Mouse (Mus musculus): Measurements from ENCODE around the gene Gm20388. TPM values are rescaled to one million over a fixed set of nuclear protein-coding genes. Genes with fewer than 3 reads are reported as not detected.

Gene Gm20388
- polyA plus RNA-seq, 1 experiment from 2014 or later = not detected

DNA sequence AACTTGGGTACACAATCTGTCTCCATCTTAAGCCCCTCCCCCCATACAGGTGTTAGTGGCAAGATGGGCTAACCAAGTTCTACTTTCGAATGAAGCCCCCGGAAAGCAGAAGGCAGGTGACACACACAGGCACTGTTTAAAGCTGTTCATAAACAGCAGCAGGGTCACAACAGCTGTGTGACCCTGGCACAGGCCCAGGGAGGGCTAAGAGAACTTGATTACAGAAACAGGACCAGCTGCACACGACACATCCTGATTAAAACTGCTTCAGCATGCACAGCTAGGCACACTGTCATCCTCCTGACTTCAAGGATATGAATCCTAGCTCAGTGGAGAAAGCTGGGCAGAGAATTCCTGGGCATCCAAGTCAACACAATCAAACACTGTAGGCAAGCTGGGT, 1551.5 kb downstream of the Gm20388 start:
- Histone ChIP-seq H3K4me2 (no peak overlapping the region), H3K9me3 (replicated peaks) (0 out of 2 replicates have a peak, but pooled peaks cover 5% of the 10 kb centered on the region), H3K27me3 (replicated peaks) (no peaks in the 10 kb centered on the region), H3K36me3 (no peaks in the 10 kb centered on the region), H3K4me3 (no peak overlapping the region), H3K9ac (no peak overlapping the region), H3K27ac (no peak overlapping the region), H3K4me1 (no peaks in the 10 kb centered on the region)
- WGBS (ENCODE audit: insufficient replicate concordance) = 66% methylated on average over 3 of the region's 3 CpGs
- ATAC-seq = no peak

DNA sequence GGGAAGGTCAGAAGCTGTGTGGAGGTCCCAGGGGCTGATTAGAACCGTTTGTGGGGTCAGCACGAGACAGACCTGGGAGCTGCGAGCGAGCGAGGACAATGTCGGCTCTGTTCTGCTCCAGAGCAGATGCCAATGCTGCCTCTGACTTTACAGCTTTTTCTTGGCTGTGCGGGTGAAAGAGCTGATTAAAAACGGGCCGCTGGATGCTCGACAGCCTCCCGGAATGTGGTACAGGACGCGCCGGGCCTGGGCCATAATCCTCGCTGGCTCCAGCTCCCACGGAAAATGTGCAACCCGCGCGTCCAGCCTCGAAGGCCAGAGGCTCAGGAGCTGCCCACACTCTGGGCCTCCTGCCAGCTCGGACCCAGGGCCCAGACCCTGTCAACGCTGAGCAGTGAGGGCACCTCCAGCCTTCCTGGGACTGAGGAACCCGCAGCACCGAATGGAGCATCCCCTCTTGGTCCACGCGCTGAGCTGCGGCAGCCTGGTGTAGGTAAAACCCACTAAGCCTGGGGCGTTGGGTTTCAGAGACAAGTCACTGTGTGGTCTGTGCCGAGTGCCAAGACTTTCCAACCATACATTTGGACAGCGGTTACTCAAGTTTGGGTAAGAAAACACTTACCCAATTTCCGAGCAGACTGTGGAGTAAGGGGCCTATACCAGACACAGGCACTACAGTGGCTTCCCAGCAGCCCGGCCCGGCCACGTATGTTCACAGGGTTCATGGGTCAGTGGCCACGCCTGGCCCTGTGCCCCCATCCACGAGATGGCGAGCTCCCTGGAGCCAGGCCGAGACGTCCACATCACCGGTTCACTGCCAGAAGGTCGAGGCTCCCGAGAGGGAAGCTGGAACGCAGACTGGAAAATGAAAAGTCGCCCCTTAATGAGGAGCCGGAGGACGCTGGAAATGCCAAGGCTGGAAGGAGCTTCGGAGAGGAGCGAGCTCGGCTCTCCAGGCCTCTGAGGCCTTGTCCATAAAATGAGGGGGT, 1557.7 kb downstream of the Gm20388 start:
- ATAC-seq = no peak

DNA sequence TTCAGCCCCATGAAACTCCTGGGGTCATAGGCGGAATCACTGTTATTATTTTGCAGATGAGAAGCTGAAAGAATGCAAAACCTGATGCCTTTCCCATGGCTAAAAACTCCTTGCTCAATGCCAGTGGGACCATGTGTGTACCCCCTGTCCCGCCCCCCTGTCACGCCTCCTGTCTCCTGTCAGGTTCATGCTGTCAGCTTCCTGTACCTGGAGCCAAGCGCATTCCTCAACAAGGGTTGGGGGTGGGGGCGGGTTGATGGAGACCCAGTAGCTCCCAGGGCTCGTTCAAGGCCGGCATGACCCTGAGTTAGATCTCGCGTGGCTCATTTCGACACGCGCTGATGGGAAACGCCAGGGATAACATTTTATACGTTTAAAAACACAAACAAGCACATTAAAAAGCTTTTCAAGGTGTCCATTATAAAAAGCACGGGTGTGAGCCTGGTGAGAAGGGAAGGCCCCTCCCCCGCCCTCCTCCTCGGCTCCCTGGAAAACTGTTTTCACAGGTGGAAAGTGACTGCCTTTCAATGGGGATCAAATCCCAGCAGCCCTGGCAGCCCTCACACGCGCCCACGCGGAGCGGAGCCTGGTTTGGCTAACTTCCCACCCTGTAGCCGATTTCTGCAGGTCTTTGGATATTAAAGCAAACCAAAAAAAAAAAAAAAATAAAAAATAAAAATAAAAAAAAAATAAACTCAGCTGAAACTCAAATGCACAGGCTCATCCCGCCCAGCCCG, 1563.7 kb downstream of the Gm20388 start:
- H3K4me3 ChIP-seq = no peak overlapping the region

More for the DNA sequence above, 1557.7 kb downstream of the Gm20388 start:
- Histone ChIP-seq H3K4me3 (no peak overlapping the region), H3K36me3 (no peaks in the 10 kb centered on the region), H3K9me3 (replicated peaks) (0 out of 2 replicates have a peak, but pooled peaks cover 5% of the 10 kb centered on the region), H3K4me1 (no peaks in the 10 kb centered on the region), H3K4me2 (no peak overlapping the region), H3K9ac (no peak overlapping the region), H3K27me3 (replicated peaks) (no peaks in the 10 kb centered on the region), H3K27ac (no peak overlapping the region)
- WGBS (ENCODE audit: insufficient replicate concordance) = 75% methylated on average over 49 of the region's 49 CpGs

DNA sequence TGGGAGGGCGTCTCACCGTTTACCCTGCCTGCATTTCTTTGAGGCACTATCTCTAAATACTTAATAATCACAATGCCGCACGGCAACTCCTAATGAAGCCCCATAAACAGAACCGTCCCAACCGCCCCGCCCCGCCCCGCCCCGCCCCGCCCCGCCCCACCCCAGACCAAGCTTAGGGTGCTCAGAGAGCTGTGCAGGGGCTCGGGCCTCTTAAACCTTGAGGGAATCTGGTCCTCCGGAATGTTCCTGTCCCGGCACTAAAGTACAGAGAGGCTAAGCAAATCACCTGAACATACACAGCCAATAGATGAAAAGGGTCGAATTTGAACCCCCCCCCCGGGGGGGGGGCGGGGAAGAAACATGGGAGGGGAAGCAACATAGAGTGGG, 1564.2 kb downstream of the Gm20388 start:
- Histone ChIP-seq H3K9ac (no peak overlapping the region), H3K36me3 (no peaks in the 10 kb centered on the region), H3K4me1 (peaks cover 3% of the 10 kb centered on the region), H3K9me3 (replicated peaks) (no peaks in the 10 kb centered on the region), H3K27me3 (replicated peaks) (peaks cover 28% of the 10 kb centered on the region), H3K4me3 (no peak overlapping the region), H3K27ac (no peak overlapping the region), H3K4me2 (peak overlapping the region; percentile 44)
- ATAC-seq = 0 out of 2 replicates have a peak, but pooled peaks have one; percentile 13
- 6% methylated on average over 14 of the region's 18 CpGs for WGBS (ENCODE audit: insufficient replicate concordance)

More for the DNA sequence above, 1563.7 kb downstream of the Gm20388 start:
- H3K36me3 ChIP-seq = no peaks in the 10 kb centered on the region
- H3K9me3 ChIP-seq (replicated peaks) = no peaks in the 10 kb centered on the region
- no peak for ATAC-seq
- peaks cover 28% of the 10 kb centered on the region for H3K27me3 ChIP-seq (replicated peaks)
- no peak overlapping the region for H3K9ac ChIP-seq
- peak overlapping the region; percentile 44 for H3K4me2 ChIP-seq
- 17% methylated on average over 25 of the region's 25 CpGs for WGBS (ENCODE audit: insufficient replicate concordance)
- H3K27ac ChIP-seq = no peak overlapping the region
- H3K4me1 ChIP-seq = peaks cover 3% of the 10 kb centered on the region

DNA sequence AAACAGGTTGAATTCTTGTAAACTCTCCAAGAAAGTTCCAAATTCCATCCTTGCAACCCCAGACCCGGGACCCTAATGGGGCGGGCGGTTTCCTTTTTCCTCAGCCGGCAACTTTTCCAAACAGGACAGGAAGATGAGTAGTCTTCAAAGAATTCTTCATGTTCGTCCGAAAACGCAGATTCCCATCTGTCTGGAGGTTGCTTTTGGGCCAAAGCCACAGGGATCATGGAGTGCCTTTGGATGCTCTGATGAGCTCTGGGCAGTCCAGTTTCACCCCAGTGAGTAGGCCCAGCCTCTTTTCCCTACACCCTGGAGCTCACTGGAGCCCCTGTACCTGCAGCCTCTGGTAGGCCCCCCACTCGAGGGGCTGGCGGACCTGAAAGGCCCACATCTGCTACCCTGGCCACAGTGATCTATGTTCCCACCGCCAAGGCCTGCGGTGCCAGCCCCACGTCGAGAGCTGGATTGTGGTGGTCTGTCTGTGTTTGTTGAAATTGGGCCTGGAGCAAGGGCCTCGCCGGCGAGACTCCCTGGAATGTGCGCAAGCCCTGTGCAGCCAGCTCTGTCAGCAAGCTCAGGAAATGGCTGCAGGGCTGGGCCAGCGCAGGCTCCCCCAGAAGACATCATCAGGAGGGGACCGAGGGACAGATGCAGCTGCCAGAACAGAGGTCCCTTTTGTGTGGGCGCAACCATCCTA, 1567.4 kb downstream of the Gm20388 start:
- WGBS (ENCODE audit: insufficient replicate concordance) = 50% methylated on average over 20 of the region's 20 CpGs
- ATAC-seq = no peak
- H3K36me3 ChIP-seq = no peaks in the 10 kb centered on the region
- peaks cover 32% of the 10 kb centered on the region for H3K27me3 ChIP-seq (replicated peaks)
- peaks cover 3% of the 10 kb centered on the region for H3K4me1 ChIP-seq
- no peak overlapping the region for H3K4me3 ChIP-seq
- no peaks in the 10 kb centered on the region for H3K9me3 ChIP-seq (replicated peaks)
- no peak overlapping the region for H3K4me2 ChIP-seq
- H3K27ac ChIP-seq = no peak overlapping the region
- H3K9ac ChIP-seq = no peak overlapping the region

DNA sequence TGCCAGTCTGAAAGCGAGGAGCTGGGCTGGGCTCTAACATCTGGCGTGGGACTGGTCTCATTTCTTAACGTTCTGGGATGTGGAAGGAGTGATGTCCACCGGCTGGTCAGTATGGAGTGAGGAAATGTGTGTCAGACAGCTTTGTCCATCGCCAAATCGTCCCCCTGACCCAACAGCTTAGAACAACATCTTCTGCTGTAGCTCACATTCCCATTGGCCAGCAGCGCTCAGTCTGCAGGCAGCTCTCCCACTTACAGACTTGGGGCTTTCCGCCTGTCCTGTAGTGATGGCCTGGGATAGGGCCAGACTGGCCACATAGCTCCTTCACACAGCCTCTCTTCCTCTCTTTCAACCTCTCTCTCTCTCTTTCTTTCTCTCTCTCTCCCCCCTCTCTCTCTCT, 1568.5 kb downstream of the Gm20388 start:
- 62% methylated on average over 8 of the region's 8 CpGs for WGBS (ENCODE audit: insufficient replicate concordance)
- Histone ChIP-seq H3K9ac (no peak overlapping the region), H3K4me1 (peaks cover 3% of the 10 kb centered on the region), H3K4me2 (no peak overlapping the region), H3K9me3 (replicated peaks) (no peaks in the 10 kb centered on the region), H3K27me3 (replicated peaks) (peaks cover 28% of the 10 kb centered on the region), H3K4me3 (no peak overlapping the region), H3K36me3 (no peaks in the 10 kb centered on the region), H3K27ac (no peak overlapping the region)
- no peak for ATAC-seq

DNA sequence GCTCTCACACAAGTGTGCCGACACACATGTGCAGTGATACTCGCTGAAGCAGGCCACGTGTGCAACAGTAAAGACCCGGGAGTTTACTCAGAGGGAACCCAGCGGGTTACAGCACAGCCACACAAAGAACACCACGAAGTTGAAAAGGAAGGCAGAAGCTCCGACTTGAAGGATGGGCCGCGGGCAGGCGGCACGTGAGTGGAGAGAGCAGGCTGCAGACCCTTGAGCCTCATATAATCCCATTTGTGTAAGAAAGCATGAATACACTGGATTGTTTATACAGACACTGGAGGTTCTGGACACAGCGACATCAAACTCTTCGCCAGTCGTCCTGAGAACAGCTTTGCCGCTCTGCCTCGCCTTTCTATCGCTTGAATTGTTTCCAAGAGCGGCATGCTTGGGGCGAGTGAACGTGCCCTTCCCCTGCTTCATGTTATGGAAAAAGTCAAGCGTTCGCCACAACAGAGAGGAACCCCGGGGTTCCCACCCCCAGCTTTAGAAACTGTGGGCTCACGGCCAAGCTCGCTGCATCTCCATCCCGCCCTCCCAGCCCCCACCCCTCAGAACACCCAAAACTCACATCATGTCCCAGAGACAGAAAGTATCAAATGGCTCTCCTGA, 1569.9 kb downstream of the Gm20388 start:
- Histone ChIP-seq H3K27me3 (replicated peaks) (peaks cover 15% of the 10 kb centered on the region), H3K4me2 (no peak overlapping the region), H3K9ac (no peak overlapping the region), H3K4me1 (no peaks in the 10 kb centered on the region), H3K36me3 (no peaks in the 10 kb centered on the region), H3K27ac (no peak overlapping the region), H3K4me3 (no peak overlapping the region), H3K9me3 (replicated peaks) (no peaks in the 10 kb centered on the region)
- WGBS (ENCODE audit: insufficient replicate concordance) = 66% methylated on average over 26 of the region's 26 CpGs
- no peak for ATAC-seq

DNA sequence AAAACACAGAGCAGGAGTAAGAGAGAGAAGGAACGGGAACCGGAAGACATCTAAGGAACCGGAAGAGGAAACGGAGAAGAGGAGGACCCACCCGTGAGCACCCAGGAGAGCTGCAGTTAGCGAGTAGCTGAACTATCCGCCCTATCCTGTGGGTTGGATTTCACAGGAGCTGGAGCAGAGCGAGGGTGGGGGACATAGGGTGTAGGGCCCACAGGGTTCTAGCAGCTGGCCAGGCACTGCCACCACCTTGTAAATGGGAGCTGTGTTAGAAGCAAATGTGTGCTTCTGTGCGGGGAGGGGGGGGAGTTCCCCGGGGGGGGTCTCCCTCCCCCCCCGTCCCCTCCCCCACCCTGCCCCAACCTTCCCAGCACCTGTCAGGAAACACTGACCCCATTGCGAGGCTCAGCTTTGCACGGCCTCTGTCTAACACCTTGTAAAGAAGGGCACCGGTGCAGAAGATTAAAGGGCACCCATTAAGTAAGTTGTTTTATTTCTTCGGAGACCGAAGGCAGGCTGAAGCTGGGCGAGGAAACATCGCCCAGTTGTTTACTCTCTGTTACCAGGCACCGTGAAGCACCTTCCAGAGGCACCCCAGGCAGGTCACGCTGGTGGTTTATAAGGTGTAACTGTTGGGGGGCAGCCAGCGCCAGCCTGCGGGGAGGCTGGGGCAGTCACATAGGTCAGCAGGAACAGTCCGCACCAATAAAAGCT, 1573.6 kb downstream of the Gm20388 start:
- Histone ChIP-seq H3K9ac (no peak overlapping the region), H3K4me3 (no peak overlapping the region), H3K4me2 (no peak overlapping the region), H3K27ac (no peak overlapping the region), H3K4me1 (no peaks in the 10 kb centered on the region), H3K27me3 (replicated peaks) (0 out of 2 replicates have a peak, but pooled peaks cover 4% of the 10 kb centered on the region), H3K9me3 (replicated peaks) (no peaks in the 10 kb centered on the region), H3K36me3 (no peaks in the 10 kb centered on the region)
- WGBS (ENCODE audit: insufficient replicate concordance) = 60% methylated on average over 22 of the region's 23 CpGs
- ATAC-seq = no peak

DNA sequence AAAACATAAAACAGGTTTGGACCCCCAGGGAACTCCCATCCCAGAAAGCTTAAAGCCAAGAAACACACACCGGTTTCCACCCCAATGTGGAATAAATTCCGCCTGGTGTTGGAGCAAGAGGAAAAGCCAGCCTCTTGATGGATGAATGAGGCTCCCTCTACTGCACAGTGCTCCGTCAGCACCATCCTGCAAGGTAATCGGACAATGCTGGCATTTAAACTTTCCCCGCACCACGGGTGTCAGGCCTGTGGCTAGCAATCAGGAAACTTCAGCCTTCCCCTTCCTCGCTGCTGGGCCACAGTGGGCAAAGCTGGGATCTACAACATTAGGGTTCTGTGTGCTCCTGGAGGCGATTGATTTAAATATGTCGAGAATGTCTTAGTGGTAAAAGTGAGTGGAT, 1581.0 kb downstream of the Gm20388 start:
- no peaks in the 10 kb centered on the region for H3K9me3 ChIP-seq (replicated peaks)
- peaks cover 11% of the 10 kb centered on the region; the same call in 1 of the 2 replicates for H3K27me3 ChIP-seq (replicated peaks)
- H3K4me1 ChIP-seq = no peaks in the 10 kb centered on the region
- no peaks in the 10 kb centered on the region for H3K36me3 ChIP-seq
- ATAC-seq = no peak
- H3K9ac ChIP-seq = no peak overlapping the region
- H3K27ac ChIP-seq = no peak overlapping the region
- H3K4me3 ChIP-seq = no peak overlapping the region
- H3K4me2 ChIP-seq = no peak overlapping the region
- 50% methylated on average over 9 of the region's 9 CpGs for WGBS (ENCODE audit: insufficient replicate concordance)

DNA sequence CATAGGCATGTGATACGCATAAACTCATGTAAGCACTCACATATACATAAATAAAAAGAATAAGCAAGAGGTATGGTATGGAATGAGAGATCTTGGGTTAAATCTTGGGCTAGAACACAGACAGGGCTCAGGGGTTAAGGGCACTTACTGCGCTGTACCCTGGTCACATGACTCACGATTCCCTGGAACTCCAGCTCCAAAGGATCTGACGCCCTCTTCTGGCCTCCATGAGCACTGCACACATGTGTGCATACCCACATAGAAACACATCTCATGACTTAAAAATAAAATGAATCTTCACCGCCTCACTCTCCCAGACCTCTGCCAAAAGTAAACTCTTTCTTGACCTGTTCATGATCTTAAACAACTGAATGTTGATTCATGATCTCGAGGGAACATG, 1587.0 kb downstream of the Gm20388 start:
- H3K9ac ChIP-seq = no peak overlapping the region
- WGBS (ENCODE audit: insufficient replicate concordance) = 71% methylated on average over 6 of the region's 6 CpGs
- no peaks in the 10 kb centered on the region for H3K9me3 ChIP-seq (replicated peaks)
- peaks cover 13% of the 10 kb centered on the region; the same call in 1 of the 2 replicates for H3K27me3 ChIP-seq (replicated peaks)
- ATAC-seq = no peak
- no peak overlapping the region for H3K27ac ChIP-seq
- no peak overlapping the region for H3K4me3 ChIP-seq
- no peaks in the 10 kb centered on the region for H3K36me3 ChIP-seq
- H3K4me2 ChIP-seq = no peak overlapping the region
- no peaks in the 10 kb centered on the region for H3K4me1 ChIP-seq

DNA sequence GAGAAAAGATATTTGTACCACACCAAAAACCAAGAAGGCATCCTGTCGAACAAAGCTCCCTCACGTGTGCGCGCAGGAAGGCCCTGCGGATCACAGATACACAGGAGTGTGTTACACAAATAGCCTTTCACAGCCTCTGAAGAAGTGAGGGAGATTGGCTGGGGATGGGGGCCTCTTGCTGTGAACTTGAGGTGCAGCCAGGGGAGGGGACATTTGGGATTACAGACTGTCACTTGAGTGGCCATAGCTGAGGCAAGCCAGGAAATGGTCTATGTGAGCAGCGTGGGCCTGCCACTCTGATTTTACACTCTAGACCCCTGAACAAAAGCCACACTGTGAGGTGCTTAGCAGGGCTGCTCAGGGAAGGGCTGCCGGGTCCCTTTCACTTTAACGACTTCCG, 1601.1 kb downstream of the Gm20388 start:
- Histone ChIP-seq H3K4me3 (no peak overlapping the region), H3K9ac (no peak overlapping the region), H3K36me3 (no peaks in the 10 kb centered on the region), H3K9me3 (replicated peaks) (no peaks in the 10 kb centered on the region), H3K4me2 (no peak overlapping the region), H3K27me3 (replicated peaks) (peaks cover 30% of the 10 kb centered on the region; the same call in 1 of the 2 replicates), H3K27ac (no peak overlapping the region), H3K4me1 (no peaks in the 10 kb centered on the region)
- no peak for ATAC-seq
- WGBS (ENCODE audit: insufficient replicate concordance) = 51% methylated on average over 9 of the region's 9 CpGs

Data from liver, embryonic 12.5 days (tissue).